Mouse (Mus musculus): Measurements from ENCODE around the gene Rlim.

DNA sequence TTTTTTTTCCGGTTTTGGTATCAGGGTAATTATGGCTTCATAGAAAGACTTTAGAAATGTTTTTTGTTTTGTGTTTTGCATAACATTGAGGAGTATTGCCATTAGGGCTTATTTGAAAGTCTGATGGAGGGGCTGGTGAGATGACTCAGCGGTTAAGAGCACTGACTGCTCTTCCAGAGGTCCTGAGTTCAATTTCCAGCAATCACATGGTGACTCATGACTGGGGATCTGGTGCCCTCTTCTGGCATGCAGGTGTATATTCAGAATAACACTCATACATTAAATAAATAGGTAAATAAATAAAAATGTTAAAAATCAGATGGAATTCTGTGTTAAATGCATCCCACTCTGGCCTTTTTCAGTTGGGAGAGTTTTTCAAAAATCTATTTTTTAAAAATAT lies 9.3 kb upstream of the Rlim start:
- no peak for TF ChIP-seq POLR2AphosphoS2 (IDR thresholded peaks at IDR 0.05; ENCODE audit: low read depth, low read length)
- TF ChIP-seq CTCF (conservative IDR thresholded peaks at IDR 0.05 in 1 of 2, IDR thresholded peaks at IDR 0.05 in 1 of 2; ENCODE audit: low read depth in 2 of 2, low read length in 2 of 2), result peak in 1 of 2 experiments; percentile 45; a peak in 2 of 4 replicates
- no peak for TF ChIP-seq ZNF384 (IDR thresholded peaks at IDR 0.05; ENCODE audit: low read depth, low read length)
- no peak for TF ChIP-seq RCOR1 (conservative IDR thresholded peaks at IDR 0.05; ENCODE audit: low read depth, low read length)
- TF ChIP-seq MEF2A (IDR thresholded peaks at IDR 0.05; ENCODE audit: borderline replicate concordance, low read depth, low read length), result no peak
- no peak for TF ChIP-seq POLR2A (IDR thresholded peaks at IDR 0.05; ENCODE audit: low read depth, low read length)
- TF ChIP-seq BHLHE40 (IDR thresholded peaks at IDR 0.05; ENCODE audit: low read depth, low read length), result no peak
- no peak for TF ChIP-seq ZMIZ1 (IDR thresholded peaks at IDR 0.05; ENCODE audit: low read depth, low read length)
